Mouse (Mus musculus) neural tube, embryonic 11.5 days (tissue): ENCODE results near the gene Chst8. TPM values are rescaled to one million over a fixed set of nuclear protein-coding genes. Genes with fewer than 3 reads are reported as not detected.
A peak's percentile ranks its signal among the peaks of the same experiment; 100 is the strongest.

ENCODE experiments used
- ATAC-seq: fragments of 200-750 bp; cut with Nextera tagmentation; 2 replicates; pipeline ENCODE4 v1.8.0; 2017; ENCODE audit warnings: moderate number of reproducible peaks, mild to moderate bottlenecking, moderate TSS enrichment, moderate library complexity; ENCODE audit not compliant: insufficient read depth, low FRiP score, low TSS enrichment
- DNase-seq: peaks from one replicate; pipeline ENCODE4 v3.0.0-alpha.2; 2015; ENCODE audit warnings: low spot score
- H3K27ac ChIP-seq: fragments of 300-500 bp; sonication (generic); 2 replicates; pipeline ENCODE4 v1.5.1; 2014; ENCODE audit warnings: low read depth, mild to moderate bottlenecking, low read length
- H3K27me3 ChIP-seq: fragments of 300-500 bp; sonication (generic); 2 replicates; pipeline ENCODE4 v1.6.1; 2014; ENCODE audit warnings: mild to moderate bottlenecking, low read length, mixed read lengths; ENCODE audit not compliant: control insufficient read depth, insufficient read depth
- H3K36me3 ChIP-seq: fragments of 300-500 bp; sonication (generic); 2 replicates; pipeline ENCODE4 v1.6.1; 2014; ENCODE audit warnings: mild to moderate bottlenecking, low read length, moderate library complexity, mixed read lengths; ENCODE audit not compliant: control insufficient read depth, insufficient read depth
- H3K4me1 ChIP-seq: fragments of 300-500 bp; sonication (generic); 2 replicates; pipeline ENCODE4 v1.6.1; 2014; ENCODE audit warnings: low read length, mixed read lengths; ENCODE audit not compliant: control insufficient read depth, insufficient read depth
- H3K4me2 ChIP-seq: fragments of 300-500 bp; sonication (generic); 2 replicates; pipeline ENCODE4 v1.6.1; 2014; ENCODE audit warnings: low read depth, mild to moderate bottlenecking, moderate library complexity
- H3K4me3 ChIP-seq: fragments of 300-500 bp; sonication (generic); 2 replicates; pipeline ENCODE4 v1.5.1; 2014; ENCODE audit warnings: low read depth, low read length
- H3K9ac ChIP-seq: fragments of 300-500 bp; sonication (generic); 2 replicates; pipeline ENCODE4 v1.6.1; 2014; ENCODE audit warnings: mild to moderate bottlenecking, low read length
- H3K9me3 ChIP-seq: fragments of 300-500 bp; sonication (generic); 2 replicates; pipeline ENCODE4 v1.6.1; 2016; ENCODE audit warnings: low read length; ENCODE audit not compliant: control insufficient read depth
- WGBS: fragments of 180-500 bp; shearing (Covaris S2); extraction: QIAGEN DNeasy Blood & Tissue Kit; methylation state at CpG from one replicate; pipeline ENCODE4 v1.1.7; 2014; 5-methylcytosine and 5-hydroxymethylcytosine counted together
- polyA plus RNA-seq: library from polyadenylated mRNA; unstranded; fragments of >200 nt; fragmentation: Nextera tagmentation; extraction: Ambion mirVana; gene quantifications from 2 replicates; pipeline ENCODE4 v1.2.1, GENCODE M21; 2014

The Chst8 gene
- polyA plus RNA-seq, 1 experiment from 2014 or later = 19.6 TPM

- H3K36me3 ChIP-seq = no peaks in the 10 kb centered on the region
- no peak overlapping the region for H3K27ac ChIP-seq
- no peaks in the 10 kb centered on the region for H3K27me3 ChIP-seq
- WGBS = 55% methylated on average over 4 of the region's 4 CpGs
- H3K9me3 ChIP-seq = no peaks in the 10 kb centered on the region
- no peak for DNase-seq
- no peak for ATAC-seq
- 0 out of 2 replicates have a peak, but pooled peaks cover 3% of the 10 kb centered on the region for H3K4me1 ChIP-seq
- no peak overlapping the region for H3K9ac ChIP-seq
- no peak overlapping the region for H3K4me3 ChIP-seq
- H3K4me2 ChIP-seq = no peak overlapping the region
Measured at GRCm38 (mm10) chr7:34703437-34703836, 109.1 kb downstream of the Chst8 start.

- no peak overlapping the region for H3K27ac ChIP-seq
- H3K9ac ChIP-seq = no peak overlapping the region
- H3K27me3 ChIP-seq = no peaks in the 10 kb centered on the region
- no peaks in the 10 kb centered on the region for H3K9me3 ChIP-seq
- WGBS = 19% methylated on average over 11 of the region's 11 CpGs
- no peak overlapping the region for H3K4me2 ChIP-seq
- DNase-seq = peak; percentile 48
- 0 out of 2 replicates have a peak, but pooled peaks cover 3% of the 10 kb centered on the region for H3K4me1 ChIP-seq
- H3K4me3 ChIP-seq = no peak overlapping the region
- ATAC-seq = no peak
- H3K36me3 ChIP-seq = no peaks in the 10 kb centered on the region
Measured at GRCm38 (mm10) chr7:34702718-34703351, 109.7 kb downstream of the Chst8 start.

- Histone ChIP-seq H3K27me3 (no peaks in the 10 kb centered on the region), H3K27ac (no peak overlapping the region), H3K4me1 (0 out of 2 replicates have a peak, but pooled peaks cover 6% of the 10 kb centered on the region), H3K9ac (no peak overlapping the region), H3K4me2 (no peak overlapping the region), H3K9me3 (no peaks in the 10 kb centered on the region), H3K4me3 (no peak overlapping the region), H3K36me3 (no peaks in the 10 kb centered on the region)
- 75% methylated on average over 3 of the region's 3 CpGs for WGBS
- ATAC-seq (no peak), DNase-seq (no peak)
Measured at GRCm38 (mm10) chr7:34699888-34700287, 112.6 kb downstream of the Chst8 start.

- 0 out of 2 replicates have a peak, but pooled peaks cover 8% of the 10 kb centered on the region for H3K4me1 ChIP-seq
- no peak for DNase-seq
- H3K27ac ChIP-seq = no peak overlapping the region
- no peak for ATAC-seq
- H3K36me3 ChIP-seq = no peaks in the 10 kb centered on the region
- no peaks in the 10 kb centered on the region for H3K9me3 ChIP-seq
- no peak overlapping the region for H3K4me3 ChIP-seq
- H3K4me2 ChIP-seq = no peak overlapping the region
- 57% methylated on average over 9 of the region's 9 CpGs for WGBS
- no peak overlapping the region for H3K9ac ChIP-seq
- no peaks in the 10 kb centered on the region for H3K27me3 ChIP-seq
Measured at GRCm38 (mm10) chr7:34698221-34698620, 114.3 kb downstream of the Chst8 start.

GRCm38 (mm10) chr7:34696086-34696485, 116.4 kb downstream of the Chst8 start:
- H3K4me2 ChIP-seq = no peak overlapping the region
- WGBS = 63% methylated on average over 9 of the region's 9 CpGs
- H3K9me3 ChIP-seq = no peaks in the 10 kb centered on the region
- no peak for ATAC-seq
- DNase-seq = no peak
- H3K27ac ChIP-seq = no peak overlapping the region; the same call in 1 of the 2 replicates
- H3K27me3 ChIP-seq = no peaks in the 10 kb centered on the region
- no peak overlapping the region for H3K4me3 ChIP-seq
- peaks cover 10% of the 10 kb centered on the region for H3K4me1 ChIP-seq
- H3K36me3 ChIP-seq = no peaks in the 10 kb centered on the region
- no peak overlapping the region for H3K9ac ChIP-seq

- no peaks in the 10 kb centered on the region for H3K36me3 ChIP-seq
- peak overlapping the region; percentile 46 for H3K27ac ChIP-seq
- no peaks in the 10 kb centered on the region for H3K9me3 ChIP-seq
- H3K9ac ChIP-seq = no peak overlapping the region
- no peaks in the 10 kb centered on the region for H3K27me3 ChIP-seq
- no peak overlapping the region for H3K4me2 ChIP-seq
- ATAC-seq (no peak; the same call in 1 of the 2 replicates), DNase-seq (no peak)
- H3K4me1 ChIP-seq = peaks cover 17% of the 10 kb centered on the region
- H3K4me3 ChIP-seq = no peak overlapping the region
- WGBS = 65% methylated on average over 9 of the region's 9 CpGs
Measured at GRCm38 (mm10) chr7:34694898-34695297, 117.6 kb downstream of the Chst8 start.

GRCm38 (mm10) chr7:34693916-34694315, 118.6 kb downstream of the Chst8 start:
- H3K4me1 ChIP-seq = peaks cover 17% of the 10 kb centered on the region
- WGBS = 95% methylated on average over 13 of the region's 13 CpGs

GRCm38 (mm10) chr7:34693072-34693471, 119.4 kb downstream of the Chst8 start:
- ATAC-seq = no peak
- Histone ChIP-seq H3K27me3 (no peaks in the 10 kb centered on the region), H3K4me3 (no peak overlapping the region), H3K36me3 (no peaks in the 10 kb centered on the region), H3K9me3 (no peaks in the 10 kb centered on the region), H3K9ac (no peak overlapping the region), H3K27ac (peak overlapping the region; percentile 84), H3K4me2 (no peak overlapping the region), H3K4me1 (peaks cover 14% of the 10 kb centered on the region)
- WGBS = 70% methylated on average over 4 of the region's 4 CpGs
- no peak for DNase-seq

More at GRCm38 (mm10) chr7:34693916-34694315, 118.6 kb downstream of the Chst8 start:
- Histone ChIP-seq H3K4me3 (no peak overlapping the region), H3K4me2 (no peak overlapping the region), H3K27me3 (no peaks in the 10 kb centered on the region), H3K27ac (0 out of 2 replicates have a peak overlapping the region, but pooled peaks have one; percentile 50), H3K36me3 (no peaks in the 10 kb centered on the region), H3K9me3 (no peaks in the 10 kb centered on the region), H3K9ac (no peak overlapping the region)
- DNase-seq (no peak), ATAC-seq (no peak)

GRCm38 (mm10) chr7:34690111-34690510, 122.4 kb downstream of the Chst8 start:
- ATAC-seq = no peak
- 47% methylated on average over 13 of the region's 13 CpGs for WGBS
- Histone ChIP-seq H3K36me3 (no peaks in the 10 kb centered on the region), H3K9me3 (no peaks in the 10 kb centered on the region), H3K27ac (peak overlapping the region; percentile 51), H3K4me2 (no peak overlapping the region), H3K4me1 (peaks cover 11% of the 10 kb centered on the region), H3K9ac (no peak overlapping the region), H3K4me3 (no peak overlapping the region), H3K27me3 (no peaks in the 10 kb centered on the region)
- no peak for DNase-seq
